Mouse (Mus musculus) adrenal gland, adult 10 weeks (tissue): Measurements from ENCODE around the gene Gsdma2. TPM values are rescaled to one million over a fixed set of nuclear protein-coding genes. Genes with fewer than 3 reads are reported as not detected.

Source experiments
- polyA plus RNA-seq: library from polyadenylated mRNA; stranded (reverse); fragments of 350-450 nt; fragmentation: Illumina TruSeq; extraction: RNeasy Lipid Tissue Mini Kit (QIAGEN cat#74804); gene quantifications from one replicate; pipeline ENCODE4 v1.2.3, GENCODE M21; 2014; ENCODE audit warnings: low read depth, low replicate concordance

The Gsdma2 gene
- polyA plus RNA-seq = not detected

GRCm38 (mm10) chr11:98646459-98646858, at the start of gene Gsdma2:
Gsdma2 (plus strand) TSS chr11:98646759.

GRCm38 (mm10) chr11:98597991-98598390, 48.6 kb upstream of the Gsdma2 start, which contains the start of gene Lrrc3c:
Lrrc3c (plus strand) TSS chr11:98598291.

GRCm38 (mm10) chr11:98625611-98626410, 20.7 kb upstream of the Gsdma2 start, which contains the start of the genes Gm12355 and Gsdma3:
Gm12355 (minus strand) TSS chr11:98625661.
Gsdma3 (plus strand) TSS chr11:98626360.

GRCm38 (mm10) chr11:98664091-98664490, 17.5 kb downstream of the Gsdma2 start, which contains the start of gene Gsdma:
Gsdma (plus strand) TSS chr11:98664351.

GRCm38 (mm10) chr11:98681786-98682745, 35.5 kb downstream of the Gsdma2 start, which contains the start of gene Psmd3:
Psmd3 (plus strand) TSS chr11:98682554.

GRCm38 (mm10) chr11:98701213-98701670, 54.7 kb downstream of the Gsdma2 start, which contains the start of gene Csf3:
Csf3 (plus strand) TSS chr11:98701263.

Other genes with a start within 250 kb of the Gsdma2 start
- gene Pgap3, start 246.3 kb upstream of the Gsdma2 start, polyA plus RNA-seq = 0.35 TPM
- 0.23 TPM for gene Erbb2, start 234.3 kb upstream of the Gsdma2 start, polyA plus RNA-seq
- 46.0 TPM for gene Mien1, start 207.8 kb upstream of the Gsdma2 start, polyA plus RNA-seq
- gene Grb7, start 200.4 kb upstream of the Gsdma2 start, polyA plus RNA-seq = not detected
- 0.52 TPM for gene Ikzf3, start 100.7 kb upstream of the Gsdma2 start, polyA plus RNA-seq
- not detected for gene Zpbp2, start 95.7 kb upstream of the Gsdma2 start, polyA plus RNA-seq
- 19.8 TPM for gene Ormdl3, start 59.4 kb upstream of the Gsdma2 start, polyA plus RNA-seq
- gene Lrrc3c, start 48.5 kb upstream of the Gsdma2 start, polyA plus RNA-seq = not detected
- gene Gm12355, start 21.1 kb upstream of the Gsdma2 start, polyA plus RNA-seq = 0.64 TPM
- not detected for gene Gsdma3, start 20.4 kb upstream of the Gsdma2 start, polyA plus RNA-seq
- not detected for gene Gsdma, start 17.6 kb downstream of the Gsdma2 start, polyA plus RNA-seq
- 17.7 TPM for gene Psmd3, start 35.8 kb downstream of the Gsdma2 start, polyA plus RNA-seq
- not detected for gene Csf3, start 54.5 kb downstream of the Gsdma2 start, polyA plus RNA-seq
- 5.1 TPM for gene Med24, start 82.7 kb downstream of the Gsdma2 start, polyA plus RNA-seq
- 10.6 TPM for gene Thra, start 93.9 kb downstream of the Gsdma2 start, polyA plus RNA-seq
- gene Nr1d1, start 128.6 kb downstream of the Gsdma2 start, polyA plus RNA-seq = 8.7 TPM
- 93.3 TPM for gene Msl1, start 148.8 kb downstream of the Gsdma2 start, polyA plus RNA-seq
- gene Casc3, start 158.1 kb downstream of the Gsdma2 start, polyA plus RNA-seq = 20.9 TPM
- gene Rapgefl1, start 190.0 kb downstream of the Gsdma2 start, polyA plus RNA-seq = 0.23 TPM
- gene Wipf2, start 216.9 kb downstream of the Gsdma2 start, polyA plus RNA-seq = 9.9 TPM